Mouse (Mus musculus): ENCODE measurements around the gene Crhr2. TPM values are rescaled to one million over a fixed set of nuclear protein-coding genes. Genes with fewer than 3 reads are reported as not detected.

The Crhr2 gene
- polyA plus RNA-seq, 1 experiment from 2014 or later, result 0.52 TPM

DNA sequence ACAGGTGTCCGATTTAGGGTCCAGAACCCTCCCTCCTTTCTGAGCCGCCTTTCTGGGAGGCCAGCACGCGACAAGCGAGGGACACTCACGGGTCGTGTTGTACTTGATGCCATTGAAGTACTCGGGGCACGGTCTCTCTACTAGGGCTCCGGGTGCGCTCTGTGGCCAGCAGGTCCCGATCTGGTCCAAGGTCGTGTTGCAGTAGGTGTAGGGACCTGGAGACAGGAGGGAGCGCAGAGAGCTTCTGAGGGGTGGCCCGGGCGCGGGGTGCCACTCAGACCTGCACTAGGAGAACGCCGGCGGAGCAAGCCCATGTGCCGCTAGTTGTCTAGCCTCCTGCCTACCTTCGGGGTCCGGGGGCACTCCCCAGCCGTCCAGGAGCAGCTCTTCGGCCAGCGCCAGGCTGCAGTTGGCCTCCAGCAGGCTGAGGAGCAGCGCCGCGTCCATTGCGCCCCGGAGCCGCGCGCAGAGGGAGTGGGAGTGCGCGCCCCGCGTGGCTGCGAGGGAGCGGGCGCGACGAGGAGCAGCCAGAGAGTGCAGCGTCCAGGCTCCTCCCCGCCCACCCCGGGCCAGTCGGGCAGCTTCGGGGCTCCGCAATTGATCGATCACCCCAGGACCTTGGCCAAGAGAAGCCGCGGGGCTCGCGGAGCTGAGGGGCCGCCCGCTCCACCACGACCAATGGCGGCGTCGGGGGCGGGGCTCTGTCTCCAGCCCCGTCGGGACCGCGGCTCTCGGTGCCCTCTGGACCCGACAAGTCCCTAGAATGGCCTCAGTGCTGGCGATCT is 15.3 kb downstream of the Crhr2 start:
- Histone ChIP-seq H3K27ac (replicated peaks) (no peak overlapping the region), H3K4me1 (peaks cover 12% of the 10 kb centered on the region), H3K27me3 (peaks cover 79% of the 10 kb centered on the region), H3K9me3 (no peaks in the 10 kb centered on the region), H3K4me3 (peak overlapping the region; percentile 58), H3K36me3 (no peaks in the 10 kb centered on the region), H3K9ac (replicated peaks) (peak overlapping the region; percentile 28; the same call in 1 of the 2 replicates), H3K4me2 (replicated peaks) (peak overlapping the region; percentile 86)
- 1% methylated on average over 65 of the region's 68 CpGs for WGBS
- peak; percentile 73 for ATAC-seq (ENCODE audit: low FRiP score, low read depth)

DNA sequence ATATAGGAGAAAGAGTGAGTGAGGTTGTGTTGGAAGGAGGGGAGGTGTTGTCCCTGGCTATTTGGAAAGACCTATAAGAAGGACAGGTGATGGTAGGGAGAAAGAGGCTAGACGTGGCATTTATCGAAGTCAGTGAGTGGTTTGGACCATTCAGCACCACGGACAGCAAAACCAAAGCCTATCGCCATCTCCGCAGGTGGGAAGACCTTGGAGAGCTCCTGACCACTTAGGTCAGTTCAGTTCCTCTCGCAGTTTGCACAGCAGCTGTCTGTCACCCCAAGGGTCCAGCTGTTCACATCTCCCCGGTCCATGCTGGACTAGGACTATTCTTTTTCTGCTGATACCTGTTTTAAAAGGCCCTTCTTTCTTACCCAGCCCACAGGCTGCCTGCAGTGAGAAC is 24.5 kb downstream of the Crhr2 start:
- no peak for ATAC-seq (ENCODE audit: low FRiP score, low read depth)
- Histone ChIP-seq H3K4me2 (replicated peaks) (no peak overlapping the region), H3K27ac (replicated peaks) (no peak overlapping the region), H3K4me3 (no peak overlapping the region), H3K27me3 (peaks cover 8% of the 10 kb centered on the region), H3K9me3 (no peaks in the 10 kb centered on the region), H3K36me3 (no peaks in the 10 kb centered on the region), H3K9ac (replicated peaks) (no peak overlapping the region), H3K4me1 (peaks cover 8% of the 10 kb centered on the region; the same call in 1 of the 2 replicates)
- WGBS, result 15% methylated on average over 7 of the region's 7 CpGs

- Histone ChIP-seq H3K9ac (replicated peaks) (no peak overlapping the region), H3K4me3 (no peak overlapping the region), H3K4me2 (replicated peaks) (no peak overlapping the region), H3K27ac (replicated peaks) (no peak overlapping the region), H3K4me1 (no peaks in the 10 kb centered on the region), H3K9me3 (no peaks in the 10 kb centered on the region), H3K36me3 (no peaks in the 10 kb centered on the region), H3K27me3 (no peaks in the 10 kb centered on the region)
- no peak for ATAC-seq (ENCODE audit: low FRiP score, low read depth)
- 83% methylated on average over 5 of the region's 5 CpGs for WGBS
Measured at GRCm38 (mm10) chr6:55098603-55099002, 34.2 kb downstream of the Crhr2 start.

GRCm38 (mm10) chr6:55098030-55098429 is 34.8 kb downstream of the Crhr2 start:
- WGBS, result 75% methylated on average over 5 of the region's 5 CpGs
- H3K4me2 ChIP-seq (replicated peaks), result no peak overlapping the region
- no peaks in the 10 kb centered on the region for H3K36me3 ChIP-seq

GRCm38 (mm10) chr6:55093431-55094146 is 39.2 kb downstream of the Crhr2 start:
- Histone ChIP-seq H3K4me1 (no peaks in the 10 kb centered on the region), H3K4me3 (no peak overlapping the region), H3K9me3 (no peaks in the 10 kb centered on the region), H3K27ac (replicated peaks) (no peak overlapping the region), H3K36me3 (no peaks in the 10 kb centered on the region), H3K4me2 (replicated peaks) (no peak overlapping the region), H3K9ac (replicated peaks) (no peak overlapping the region), H3K27me3 (no peaks in the 10 kb centered on the region)
- WGBS, result 90% methylated on average over 6 of the region's 6 CpGs
- no peak for ATAC-seq (ENCODE audit: low FRiP score, low read depth)

More at GRCm38 (mm10) chr6:55098030-55098429, 34.8 kb downstream of the Crhr2 start:
- Histone ChIP-seq H3K4me1 (no peaks in the 10 kb centered on the region), H3K9ac (replicated peaks) (no peak overlapping the region), H3K27ac (replicated peaks) (no peak overlapping the region), H3K4me3 (no peak overlapping the region), H3K27me3 (no peaks in the 10 kb centered on the region), H3K9me3 (no peaks in the 10 kb centered on the region)
- no peak for ATAC-seq (ENCODE audit: low FRiP score, low read depth)

DNA sequence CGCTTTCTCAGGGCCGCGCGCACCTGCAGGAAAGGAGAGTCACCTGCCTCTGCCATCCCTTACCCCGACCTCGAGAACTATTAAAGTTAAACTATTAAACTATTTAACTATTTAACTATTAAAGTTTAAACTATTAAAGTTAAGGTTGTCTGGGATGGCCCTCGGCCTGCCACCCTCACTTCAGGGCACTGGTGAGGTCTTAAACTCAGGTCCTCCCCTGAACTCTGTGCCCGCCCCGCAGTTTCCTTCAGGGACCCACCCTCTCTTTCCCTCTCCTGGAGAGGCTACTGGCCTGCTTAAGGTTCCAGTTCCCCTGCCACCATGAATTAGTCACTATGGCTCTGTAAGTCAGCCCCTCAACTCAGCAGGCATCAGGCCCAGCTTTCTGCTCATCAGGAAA is 41.4 kb downstream of the Crhr2 start:
- Histone ChIP-seq H3K4me3 (no peak overlapping the region), H3K4me1 (no peaks in the 10 kb centered on the region), H3K9me3 (no peaks in the 10 kb centered on the region), H3K9ac (replicated peaks) (no peak overlapping the region), H3K27me3 (no peaks in the 10 kb centered on the region), H3K27ac (replicated peaks) (no peak overlapping the region), H3K4me2 (replicated peaks) (no peak overlapping the region), H3K36me3 (no peaks in the 10 kb centered on the region)
- ATAC-seq (ENCODE audit: low FRiP score, low read depth), result no peak
- 87% methylated on average over 6 of the region's 9 CpGs for WGBS

- WGBS, result 33% methylated on average over 4 of the region's 4 CpGs
- Histone ChIP-seq H3K27me3 (no peaks in the 10 kb centered on the region), H3K9ac (replicated peaks) (no peak overlapping the region), H3K4me3 (no peak overlapping the region), H3K9me3 (no peaks in the 10 kb centered on the region), H3K4me1 (no peaks in the 10 kb centered on the region), H3K27ac (replicated peaks) (no peak overlapping the region), H3K4me2 (replicated peaks) (no peak overlapping the region), H3K36me3 (no peaks in the 10 kb centered on the region)
- ATAC-seq (ENCODE audit: low FRiP score, low read depth), result no peak
Measured at GRCm38 (mm10) chr6:55090639-55091038, 42.2 kb downstream of the Crhr2 start.

GRCm38 (mm10) chr6:55087355-55087754 is 45.5 kb downstream of the Crhr2 start:
- H3K9ac ChIP-seq (replicated peaks), result no peak overlapping the region
- H3K9me3 ChIP-seq, result no peaks in the 10 kb centered on the region
- H3K4me2 ChIP-seq (replicated peaks), result no peak overlapping the region
- peak; percentile 52; the same call in 1 of the 2 replicates for ATAC-seq (ENCODE audit: low FRiP score, low read depth)
- no peaks in the 10 kb centered on the region for H3K4me1 ChIP-seq
- WGBS, result 53% methylated on average over 4 of the region's 4 CpGs
- no peaks in the 10 kb centered on the region for H3K27me3 ChIP-seq
- no peak overlapping the region for H3K4me3 ChIP-seq
- no peaks in the 10 kb centered on the region; the same call in 1 of the 2 replicates for H3K36me3 ChIP-seq
- no peak overlapping the region for H3K27ac ChIP-seq (replicated peaks)

DNA sequence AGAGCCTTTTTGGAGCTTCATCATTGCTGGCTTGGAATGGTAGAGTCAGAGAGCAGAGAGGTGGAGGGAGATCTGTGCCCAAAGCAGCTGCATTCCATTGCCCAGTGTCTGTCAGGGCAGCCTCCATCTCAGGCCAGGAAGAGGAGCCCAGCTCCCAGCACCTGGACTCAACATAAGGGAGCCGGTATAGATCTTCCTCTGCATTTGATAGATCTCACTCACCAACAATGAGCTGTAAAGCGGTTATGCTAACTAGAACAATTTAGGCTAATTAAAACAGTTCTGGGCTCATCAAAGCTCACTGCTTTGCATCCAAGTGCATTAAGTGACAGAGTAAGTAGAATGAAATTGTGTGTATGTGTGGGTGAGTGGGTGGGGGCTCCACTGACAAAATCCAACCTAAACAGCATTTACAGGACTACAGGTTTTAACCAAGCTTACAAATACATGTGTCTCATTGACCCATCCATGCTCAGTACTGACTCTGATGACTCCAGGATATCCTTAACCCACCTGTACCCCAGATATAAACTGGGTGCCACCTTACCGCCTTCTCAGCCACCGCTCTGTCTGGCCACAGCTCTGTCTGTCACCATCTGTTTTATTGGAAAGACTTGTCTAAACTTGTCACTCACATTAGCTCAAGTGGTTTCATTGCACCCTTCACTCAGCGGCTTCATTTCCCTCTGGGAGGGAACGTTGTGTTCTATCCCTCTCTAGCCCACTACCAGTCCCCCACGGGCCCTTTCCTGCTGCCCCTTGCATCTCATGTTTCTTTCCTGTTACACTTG is 50.4 kb downstream of the Crhr2 start:
- 83% methylated on average over 7 of the region's 7 CpGs for WGBS

DNA sequence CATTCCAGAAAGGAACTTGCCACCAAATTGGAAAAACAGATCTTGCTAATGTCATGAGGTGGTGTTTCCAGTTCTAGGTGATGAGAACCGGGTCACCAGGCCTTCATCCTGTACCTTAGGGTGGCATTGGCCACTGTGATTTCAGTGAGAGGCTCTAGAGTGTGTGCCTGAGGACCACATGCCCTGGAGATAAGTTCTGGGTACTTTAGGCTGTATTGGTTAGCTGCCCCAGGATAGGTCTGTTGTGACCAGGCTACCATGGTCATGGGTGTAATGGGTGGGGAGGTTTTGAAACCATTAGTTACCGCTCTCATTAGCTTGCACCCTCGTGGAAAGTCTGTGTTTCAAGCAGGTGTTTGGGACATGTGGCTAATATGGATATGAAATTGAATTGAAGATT is 51.4 kb downstream of the Crhr2 start:
- ATAC-seq (ENCODE audit: low FRiP score, low read depth), result no peak
- peaks cover 51% of the 10 kb centered on the region for H3K36me3 ChIP-seq

More for the DNA sequence above, 50.4 kb downstream of the Crhr2 start:
- Histone ChIP-seq H3K27me3 (no peaks in the 10 kb centered on the region), H3K4me2 (replicated peaks) (no peak overlapping the region), H3K36me3 (peaks cover 42% of the 10 kb centered on the region), H3K9me3 (no peaks in the 10 kb centered on the region), H3K4me1 (no peaks in the 10 kb centered on the region), H3K27ac (replicated peaks) (no peak overlapping the region), H3K9ac (replicated peaks) (no peak overlapping the region), H3K4me3 (no peak overlapping the region)
- no peak for ATAC-seq (ENCODE audit: low FRiP score, low read depth)

DNA sequence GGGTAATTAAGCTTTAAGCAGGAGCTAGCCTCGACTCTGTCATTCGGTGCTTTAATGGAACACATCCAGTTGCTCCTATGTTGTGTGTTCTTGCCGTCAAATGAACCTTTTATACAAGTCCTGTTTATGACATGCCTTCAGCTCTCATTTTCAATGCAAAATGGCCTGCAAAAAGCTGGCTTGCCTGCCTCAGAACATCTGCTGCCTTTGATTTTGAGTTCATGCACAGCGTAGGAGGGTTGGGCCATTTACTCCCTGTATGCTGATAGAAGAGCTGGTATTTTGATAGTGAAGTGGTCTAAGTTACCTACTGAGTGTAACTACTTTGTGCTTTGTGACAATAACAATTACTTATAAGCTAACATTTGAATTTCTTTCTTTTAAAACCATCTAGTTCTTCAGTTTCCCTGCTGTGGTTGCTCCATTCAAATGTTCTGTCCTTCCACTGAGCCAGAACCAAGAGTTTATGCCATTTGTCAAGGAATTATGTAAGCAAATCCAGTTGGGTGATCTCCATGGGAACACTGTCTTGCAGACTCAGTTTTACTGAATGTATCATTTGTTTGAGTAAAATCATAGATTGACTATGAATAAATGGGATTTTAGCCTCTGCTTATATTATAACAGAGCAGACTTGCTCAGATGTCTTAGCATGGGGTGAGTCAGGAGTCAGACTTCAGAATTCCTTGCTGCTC is 56.1 kb downstream of the Crhr2 start:
- no peaks in the 10 kb centered on the region for H3K9me3 ChIP-seq
- 97% methylated on average over 4 of the region's 4 CpGs for WGBS
- H3K27ac ChIP-seq (replicated peaks), result no peak overlapping the region
- no peaks in the 10 kb centered on the region for H3K27me3 ChIP-seq
- H3K4me3 ChIP-seq, result no peak overlapping the region
- no peak overlapping the region for H3K4me2 ChIP-seq (replicated peaks)
- no peak overlapping the region for H3K9ac ChIP-seq (replicated peaks)
- peaks cover 85% of the 10 kb centered on the region for H3K36me3 ChIP-seq
- no peaks in the 10 kb centered on the region for H3K4me1 ChIP-seq
- ATAC-seq (ENCODE audit: low FRiP score, low read depth), result no peak

More for the DNA sequence above, 51.4 kb downstream of the Crhr2 start:
- Histone ChIP-seq H3K9me3 (no peaks in the 10 kb centered on the region), H3K27me3 (no peaks in the 10 kb centered on the region), H3K27ac (replicated peaks) (no peak overlapping the region), H3K4me3 (no peak overlapping the region), H3K9ac (replicated peaks) (no peak overlapping the region), H3K4me1 (no peaks in the 10 kb centered on the region), H3K4me2 (replicated peaks) (no peak overlapping the region)
- 92% methylated on average over 3 of the region's 3 CpGs for WGBS
